Mouse (Mus musculus) right cerebral cortex, postnatal 14 days (tissue): ENCODE measurements at regions not wholly inside any gene's neighbourhood (a gene's known extent, or its start where the extent isn't known, plus 50 kb on each side); places are given as distances from the start of the nearest gene placed in this dataset.

Source experiments
- DNase-seq: peaks from one replicate; pipeline ENCODE4 v3.0.0; 2022

DNA sequence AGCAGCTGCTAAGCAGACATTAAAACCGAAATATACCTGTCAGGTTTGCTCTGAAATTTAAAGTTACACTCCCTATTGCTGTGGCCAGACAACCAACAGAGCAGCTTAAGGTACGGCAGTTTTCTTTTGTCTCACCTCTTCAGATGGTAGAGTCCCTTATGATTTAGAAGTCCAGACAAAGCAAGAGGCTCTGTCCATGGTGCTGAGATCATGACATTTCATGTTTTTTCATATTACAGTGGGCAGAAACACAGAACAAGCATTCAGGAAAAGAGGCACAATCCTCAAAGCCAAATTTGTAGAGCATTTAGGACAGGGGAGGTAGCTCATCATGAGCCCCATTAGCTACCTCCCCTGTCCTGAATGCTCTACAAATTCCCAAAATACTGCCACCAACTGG lies 620.0 kb downstream of the Dnah5 start:
- DNase-seq, result no peak

DNA sequence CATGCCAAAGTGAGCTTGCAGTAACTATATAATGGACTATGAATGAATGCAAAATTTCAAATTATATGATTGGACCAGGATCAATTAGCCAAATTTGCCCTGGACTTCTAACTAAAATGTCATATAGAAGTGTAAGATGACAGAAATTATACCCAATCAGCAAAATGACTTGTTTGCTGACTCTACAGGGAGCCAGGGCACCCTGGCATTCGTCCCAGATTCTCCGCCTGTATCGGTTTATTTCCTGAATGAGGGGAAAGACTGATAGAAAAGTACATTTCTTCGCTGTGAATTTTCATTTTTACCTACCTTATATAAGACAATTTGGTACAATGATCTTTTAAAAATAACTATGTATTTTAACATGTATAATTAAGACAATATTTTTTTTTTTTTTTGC lies 631.3 kb downstream of the Dnah5 start:
- no peak for DNase-seq

DNA sequence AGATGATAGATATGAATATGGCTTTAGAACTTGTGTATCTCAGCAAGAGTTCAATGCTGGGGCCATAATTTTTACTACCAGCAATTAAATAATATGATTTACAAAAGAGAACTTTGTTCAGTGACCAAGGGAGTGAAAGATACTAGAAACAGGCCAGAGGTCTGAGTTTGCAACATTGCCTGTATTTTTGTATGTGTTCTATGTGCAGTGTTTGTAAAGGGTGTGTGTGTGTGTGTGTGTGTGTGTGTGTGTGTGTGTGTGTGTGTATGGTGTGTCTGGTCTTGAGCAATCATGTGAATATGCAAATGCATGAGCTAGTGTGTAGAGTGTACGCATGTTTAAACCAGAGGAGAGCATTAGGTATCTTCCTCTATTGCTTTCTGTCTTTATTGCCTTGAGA lies 636.8 kb downstream of the Dnah5 start:
- DNase-seq, result no peak

DNA sequence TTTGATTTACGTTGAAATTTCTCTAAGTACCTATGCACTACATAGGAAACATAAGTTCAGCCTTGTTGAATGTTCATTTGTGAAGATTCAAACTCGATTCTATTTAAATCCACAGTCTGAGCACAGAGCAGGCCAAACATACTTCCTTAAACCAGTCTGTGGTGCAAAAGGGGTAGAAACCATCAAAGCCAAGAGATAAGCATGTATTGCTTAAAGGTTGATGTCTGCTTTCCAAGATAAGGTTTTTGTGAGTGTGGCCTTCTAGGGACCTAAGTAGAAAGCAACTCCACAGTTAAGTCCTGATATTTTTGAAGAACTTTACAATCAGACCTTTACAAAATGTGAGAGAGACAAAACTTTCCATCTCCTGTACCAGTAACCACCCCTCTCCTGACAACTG lies 652.9 kb downstream of the Dnah5 start:
- DNase-seq, result no peak

GRCm38 (mm10) chr15:28858176-28858575 lies 654.6 kb downstream of the Dnah5 start:
- DNase-seq, result no peak

DNA sequence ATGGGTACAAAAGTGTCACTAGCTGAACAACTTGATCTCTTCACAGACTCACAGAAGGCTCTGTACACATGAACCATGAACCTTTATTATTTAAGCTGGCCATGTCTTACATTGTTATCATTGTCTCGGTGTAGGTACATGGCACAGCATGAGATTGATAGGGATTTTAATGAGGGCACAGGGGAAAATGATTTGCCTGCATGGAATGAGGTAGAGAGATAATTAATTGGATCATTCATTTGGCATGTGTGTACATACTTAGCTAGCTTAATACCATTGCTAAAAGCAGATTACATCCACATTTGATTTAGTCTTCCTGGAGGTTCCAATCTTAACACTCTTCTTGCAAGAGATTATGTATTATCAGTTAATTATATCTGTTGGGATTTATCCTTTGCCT lies 660.5 kb downstream of the Dnah5 start:
- DNase-seq, result no peak

- no peak for DNase-seq
Observed at GRCm38 (mm10) chr15:28864913-28865312, 661.4 kb downstream of the Dnah5 start.

GRCm38 (mm10) chr15:28873001-28873400 lies 669.4 kb downstream of the Dnah5 start:
- DNase-seq, result peak; percentile 5

- no peak for DNase-seq
Observed at GRCm38 (mm10) chr15:28896248-28896808, 692.8 kb downstream of the Dnah5 start.

DNA sequence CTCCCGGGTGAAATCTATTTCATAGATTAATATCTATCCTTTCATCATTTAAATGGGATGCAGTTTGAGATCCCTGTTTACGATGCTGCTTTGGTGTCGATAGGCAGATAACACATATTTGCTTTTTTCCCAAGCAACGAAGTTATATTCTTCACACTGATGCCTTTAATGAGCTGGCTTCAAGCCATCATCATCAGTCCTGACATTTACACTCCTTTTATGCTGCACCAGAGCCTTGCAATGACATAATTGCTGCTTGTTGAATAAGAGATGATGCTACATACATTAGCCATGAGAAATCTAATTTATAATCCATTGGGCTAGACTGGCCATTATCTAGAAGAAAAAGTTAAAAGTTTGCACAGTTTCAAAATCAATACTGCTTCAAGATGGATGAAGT lies 718.9 kb downstream of the Dnah5 start:
- no peak for DNase-seq

DNA sequence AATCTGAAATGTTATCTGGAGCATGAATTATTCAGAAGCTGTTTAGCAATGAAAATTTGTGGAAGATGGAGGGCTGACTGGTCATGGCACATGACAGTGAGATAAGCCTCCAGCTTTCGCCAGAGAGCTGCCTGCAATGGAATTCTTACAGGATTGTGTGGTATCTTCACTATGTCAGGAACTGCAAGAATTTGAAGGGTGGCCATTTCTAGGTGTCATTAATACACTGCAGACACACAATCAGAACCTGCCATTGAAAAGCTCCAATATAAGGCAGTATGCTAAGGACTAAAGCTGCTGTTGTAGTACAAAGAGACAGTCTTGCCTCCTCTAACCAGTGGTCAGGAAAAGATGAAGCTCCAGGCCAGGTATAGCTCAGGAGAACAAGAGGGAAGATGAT lies 744.7 kb downstream of the Dnah5 start:
- no peak for DNase-seq
